Mouse (Mus musculus) testis, postnatal 10 days (tissue): Measurements from ENCODE around the gene Map1s.

ENCODE experiments used
- DNase-seq: peaks from one replicate; pipeline ENCODE4 v3.0.0; 2021; ENCODE audit warnings: low spot score

Map1s gene

GRCm38 (mm10) chr8:70899226-70899625 is 6.5 kb upstream of the Map1s start:
- DNase-seq: no peak

DNA sequence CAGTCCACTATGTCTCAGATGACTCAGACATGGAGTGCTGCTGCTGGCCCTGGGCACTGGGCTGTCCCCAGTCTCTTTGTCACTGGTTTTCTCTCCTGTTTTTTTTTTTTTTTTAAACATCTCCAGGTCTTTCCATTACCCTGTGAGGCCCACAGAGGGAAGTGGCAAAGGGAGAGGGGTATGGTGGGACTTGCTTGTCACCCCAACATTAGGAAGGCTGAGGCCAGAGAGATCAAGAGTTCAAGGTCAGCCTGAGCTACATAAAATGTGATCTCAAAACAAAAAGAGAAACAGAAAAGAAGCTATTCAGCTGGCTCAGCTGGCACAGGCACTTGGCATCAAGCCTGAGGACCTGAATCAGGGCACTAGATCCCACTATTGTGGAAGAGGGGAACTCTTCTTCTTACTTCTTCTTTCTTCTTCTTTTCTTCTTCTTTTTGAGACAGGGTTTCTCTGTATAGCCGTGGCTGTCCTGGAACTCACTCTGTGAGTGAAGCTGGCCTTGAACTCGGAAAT is 4.8 kb upstream of the Map1s start:
- DNase-seq: no peak

DNA sequence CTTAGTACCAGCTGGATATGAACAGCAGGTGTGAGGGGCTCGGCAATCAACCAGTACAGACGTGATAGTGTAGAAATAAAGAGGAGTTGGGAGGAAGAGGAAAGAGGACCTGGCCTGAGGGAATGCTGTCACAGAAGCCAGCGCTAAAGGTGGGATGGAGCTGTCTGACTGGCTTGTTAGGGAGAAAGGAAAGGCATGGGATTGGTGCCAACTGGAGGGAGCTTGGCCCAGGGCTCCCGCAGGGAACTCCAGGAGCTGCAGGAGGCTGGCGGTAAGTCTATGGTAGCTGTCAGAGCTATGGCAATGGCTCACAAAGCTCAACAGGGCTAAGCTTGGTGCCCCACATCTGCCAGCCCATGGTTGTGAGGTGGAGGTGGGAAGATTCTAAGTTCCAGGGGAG is 3.5 kb upstream of the Map1s start:
- DNase-seq: no peak

- DNase-seq: no peak
Observed at GRCm38 (mm10) chr8:70903112-70903511, 2.6 kb upstream of the Map1s start.

DNA sequence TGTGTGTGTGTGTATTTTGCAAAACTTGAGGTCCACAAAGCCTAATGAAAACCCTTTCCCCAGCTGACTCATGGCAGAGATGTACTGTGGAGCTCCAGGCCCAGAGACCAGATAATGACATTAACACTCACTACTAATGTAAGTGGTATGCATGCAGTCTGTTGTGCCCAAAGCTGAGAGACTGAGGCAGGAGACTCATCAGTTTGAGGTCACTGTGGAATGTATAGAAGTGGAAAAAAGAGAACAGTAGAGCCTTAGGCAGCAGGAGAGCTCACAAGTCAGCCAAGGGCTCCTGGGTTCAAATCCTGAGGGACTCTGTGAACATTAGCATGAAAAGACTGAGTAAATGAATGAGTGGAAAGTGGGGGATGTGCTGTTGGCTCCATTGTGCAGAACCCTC is 2.1 kb upstream of the Map1s start:
- no peak for DNase-seq

GRCm38 (mm10) chr8:70904532-70904931 is 1.2 kb upstream of the Map1s start:
- no peak for DNase-seq

- peak; percentile 33 for DNase-seq
Observed at GRCm38 (mm10) chr8:70905463-70905830, 285 bp upstream of the Map1s start.

GRCm38 (mm10) chr8:70907518-70907917 is 1.8 kb downstream of the Map1s start:
- no peak for DNase-seq

- peak; percentile 50 for DNase-seq
Observed at GRCm38 (mm10) chr8:70911596-70911995, 5.9 kb downstream of the Map1s start.

- DNase-seq: peak; percentile 38
Observed at GRCm38 (mm10) chr8:70912955-70913354, 7.2 kb downstream of the Map1s start.

- DNase-seq: peak; percentile 39
Observed at GRCm38 (mm10) chr8:70913523-70913922, 7.8 kb downstream of the Map1s start.

DNA sequence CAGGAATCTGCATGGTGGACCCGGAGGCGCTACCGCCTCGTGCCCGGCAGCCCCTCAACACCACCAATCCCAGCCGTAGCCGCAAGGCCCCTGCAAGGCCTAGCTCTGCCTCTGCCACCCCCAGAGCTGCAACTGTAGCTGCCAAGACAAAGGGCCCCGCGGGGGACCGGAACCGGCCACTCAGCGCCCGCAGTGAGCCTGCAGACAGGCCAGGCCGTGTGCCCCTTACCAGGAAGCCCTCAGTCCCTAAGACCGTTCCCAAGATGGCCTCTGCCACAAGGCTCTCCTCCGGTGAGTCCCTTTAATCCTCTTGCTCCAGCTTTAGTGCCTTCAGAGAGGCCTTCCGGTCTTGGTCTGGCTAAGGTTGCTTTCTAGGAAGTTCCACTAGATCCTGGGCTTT is 9.0 kb downstream of the Map1s start:
- DNase-seq: no peak

GRCm38 (mm10) chr8:70920049-70920922 is 14.6 kb downstream of the Map1s start:
- DNase-seq: peak; percentile 38

DNA sequence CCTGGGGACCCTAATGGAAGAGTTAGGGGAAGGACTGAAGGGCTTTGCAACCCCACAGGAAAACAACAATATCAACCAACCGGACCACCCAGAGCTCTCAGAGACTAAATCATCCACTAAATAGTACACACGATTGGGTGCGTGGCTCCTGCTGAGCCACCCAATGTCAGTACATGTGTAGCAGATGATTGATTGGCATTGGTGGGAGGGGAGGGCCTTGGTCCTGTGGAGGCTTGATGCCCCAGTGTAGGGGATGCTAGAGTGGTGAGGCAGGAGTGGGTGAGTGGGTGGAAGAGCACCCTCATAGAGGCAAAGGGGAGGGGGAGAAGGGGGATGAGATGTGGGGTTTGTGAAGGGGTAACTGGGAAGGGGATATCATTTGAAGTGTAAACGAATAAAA is 18.4 kb downstream of the Map1s start:
- no peak for DNase-seq

DNA sequence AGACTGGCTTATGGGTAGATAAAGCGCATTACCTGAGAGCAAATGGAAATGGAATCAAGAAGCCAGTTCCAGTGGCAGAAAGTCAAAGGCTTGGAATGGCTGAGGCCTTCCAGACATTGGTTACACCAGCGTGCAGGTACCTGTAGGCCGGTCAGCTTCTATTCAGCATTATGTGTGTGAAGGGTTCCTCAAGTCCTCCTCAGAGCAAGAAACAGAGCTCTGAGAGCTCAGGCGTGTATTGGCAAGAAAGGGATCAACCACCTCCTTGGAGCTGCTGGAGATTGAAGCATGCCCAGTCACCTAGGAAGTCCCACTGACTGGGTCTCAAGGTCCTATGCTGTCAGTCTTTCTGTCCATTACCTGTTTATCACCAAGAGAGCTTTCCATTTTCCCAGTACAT is 20.0 kb downstream of the Map1s start:
- no peak for DNase-seq

DNA sequence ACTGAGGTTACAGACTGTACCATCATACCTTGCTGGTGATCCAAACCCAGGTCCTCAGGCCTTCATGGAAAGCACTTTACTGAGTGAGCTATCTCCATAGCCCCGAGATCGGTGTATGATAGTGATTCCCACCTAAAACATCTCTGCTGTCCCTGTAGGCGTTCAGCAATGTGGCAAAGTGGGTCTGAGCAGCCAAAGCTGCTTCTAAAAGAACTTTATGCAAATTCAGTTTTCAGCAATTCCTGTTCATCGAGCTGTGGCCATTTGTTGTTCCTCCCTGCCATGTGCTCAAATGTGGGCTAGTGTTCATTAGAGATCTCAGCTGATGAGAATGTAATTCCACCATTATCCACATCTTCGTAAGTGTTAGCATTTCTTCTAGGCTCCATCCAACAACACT is 20.7 kb downstream of the Map1s start:
- no peak for DNase-seq

GRCm38 (mm10) chr8:70928096-70928495 is 22.4 kb downstream of the Map1s start:
- DNase-seq: no peak

DNA sequence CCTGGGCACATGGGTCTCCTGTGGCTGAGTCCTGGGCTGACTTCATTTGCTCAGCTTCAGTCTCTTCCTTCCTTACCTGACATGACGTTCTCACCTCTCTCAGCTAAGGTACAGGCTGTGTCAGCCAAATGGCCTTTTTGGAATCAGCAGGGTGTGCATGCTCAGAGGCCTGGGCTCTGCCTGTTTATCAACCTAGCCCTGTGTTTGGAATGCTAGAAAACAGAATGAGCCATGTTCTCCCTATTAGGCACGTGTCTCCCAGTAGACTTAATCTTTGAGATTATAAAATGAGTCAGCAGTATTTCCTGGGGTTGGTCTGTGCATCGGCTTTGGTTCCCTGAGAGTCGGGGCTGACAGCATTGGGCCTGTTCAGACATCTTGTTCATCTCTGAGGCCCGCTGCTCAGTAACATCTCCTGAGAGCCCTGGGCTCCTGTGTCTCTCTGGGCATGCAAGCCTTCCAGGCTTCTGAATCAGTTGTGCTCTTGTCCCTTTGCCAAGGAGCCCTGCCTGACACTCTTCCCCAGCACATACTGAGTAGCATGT is 23.1 kb downstream of the Map1s start:
- DNase-seq: no peak

- DNase-seq: no peak
Observed at GRCm38 (mm10) chr8:70931731-70932130, 26.0 kb downstream of the Map1s start.

DNA sequence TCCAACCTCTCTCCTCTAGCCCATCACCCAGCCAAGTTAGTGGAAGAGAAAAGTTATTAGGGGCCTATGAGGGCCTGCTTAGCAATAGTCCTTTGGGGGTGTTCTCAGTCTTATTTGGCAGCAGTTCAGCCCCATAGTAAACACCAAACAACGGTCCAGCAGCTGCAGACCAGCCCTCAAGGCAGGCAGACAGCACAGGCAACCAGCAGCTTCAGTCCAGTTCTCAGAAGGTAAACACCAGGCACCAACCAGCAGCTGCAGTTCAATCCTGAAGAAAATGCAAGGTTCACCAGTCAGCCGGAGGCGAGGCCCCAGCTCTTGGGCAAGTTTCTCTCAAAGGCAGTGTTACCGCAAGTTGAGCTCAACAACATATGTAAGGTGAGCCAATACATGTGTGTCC is 27.3 kb downstream of the Map1s start:
- DNase-seq: no peak

DNA sequence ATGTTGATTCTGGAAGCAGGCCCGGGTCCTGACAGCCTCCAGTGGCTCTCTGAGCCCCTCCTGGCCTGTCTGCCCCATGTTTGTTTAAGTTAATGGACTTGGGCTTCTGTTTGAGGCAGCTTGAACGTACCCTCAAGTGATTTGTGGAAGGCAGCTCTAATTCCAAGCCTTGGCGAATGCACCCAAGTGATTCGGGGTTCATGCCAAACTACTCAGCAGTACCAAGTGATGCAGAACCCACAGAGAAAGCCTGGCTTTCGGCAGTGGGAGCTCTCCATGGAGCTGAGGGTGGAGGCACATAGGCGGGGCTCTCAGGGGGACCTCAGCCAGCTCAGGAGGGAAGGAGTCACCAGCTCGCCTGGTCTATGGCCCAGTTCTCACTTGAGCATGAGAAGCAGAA is 29.1 kb downstream of the Map1s start:
- DNase-seq: no peak

- peak; percentile 16 for DNase-seq
Observed at GRCm38 (mm10) chr8:70937200-70937599, 31.5 kb downstream of the Map1s start.

DNA sequence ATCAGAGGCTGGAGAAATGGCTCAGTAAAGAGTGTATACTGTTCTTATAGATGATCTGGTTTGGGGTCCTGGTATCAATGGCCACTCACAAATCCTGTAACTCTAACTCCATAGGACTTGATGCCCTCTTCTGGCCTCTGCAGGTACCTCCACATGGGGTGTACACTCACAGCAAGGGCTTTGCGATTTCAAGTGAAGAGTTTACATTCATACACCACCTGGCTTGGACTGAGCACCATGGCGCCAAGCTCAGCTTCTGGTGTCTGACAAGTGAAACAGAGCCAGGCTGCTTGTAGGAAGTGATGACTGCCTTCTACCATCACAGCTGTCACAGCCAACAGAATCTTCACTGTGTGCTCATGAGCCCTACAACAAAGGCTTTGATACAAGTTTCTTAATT is 35.7 kb downstream of the Map1s start:
- DNase-seq: peak; percentile 33

DNA sequence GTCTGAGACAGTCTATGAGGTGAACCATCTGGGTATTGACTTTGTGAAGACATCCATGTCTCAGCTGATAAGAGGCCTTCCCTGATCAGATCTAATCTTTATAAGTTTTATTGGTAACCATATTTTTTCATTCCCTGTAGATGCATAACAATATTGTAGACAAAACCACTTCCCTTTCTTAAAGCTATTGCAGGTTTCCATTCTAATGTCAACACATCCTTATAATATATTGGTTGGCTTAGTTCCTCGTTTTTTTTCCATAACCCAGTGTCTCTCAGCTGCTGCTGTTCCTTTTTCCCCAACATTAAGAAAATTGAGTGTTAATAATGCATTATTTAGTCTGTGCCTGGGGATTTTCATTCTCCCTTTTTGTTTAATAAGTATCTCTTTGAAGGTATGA is 37.5 kb downstream of the Map1s start:
- DNase-seq: no peak
